Mouse (Mus musculus): ENCODE results near the gene Tmem163.

Tmem163 gene

GRCm38 (mm10) chr1:127679498-127680133 lies at the start of gene Tmem163:
Gene Tmem163 (minus strand): TSS chr1:127679548.
- peak; percentile 83 for DNase-seq (ENCODE audit: low spot score)

- DNase-seq (ENCODE audit: low spot score), result no peak
Observed at GRCm38 (mm10) chr1:127729096-127729495, 49.7 kb upstream of the Tmem163 start, which contains the start of gene Acmsd. Gene Acmsd (plus strand): TSS chr1:127729413.

- DNase-seq (ENCODE audit: low spot score), result no peak
Observed at GRCm38 (mm10) chr1:127723596-127723995, 44.2 kb upstream of the Tmem163 start.

DNA sequence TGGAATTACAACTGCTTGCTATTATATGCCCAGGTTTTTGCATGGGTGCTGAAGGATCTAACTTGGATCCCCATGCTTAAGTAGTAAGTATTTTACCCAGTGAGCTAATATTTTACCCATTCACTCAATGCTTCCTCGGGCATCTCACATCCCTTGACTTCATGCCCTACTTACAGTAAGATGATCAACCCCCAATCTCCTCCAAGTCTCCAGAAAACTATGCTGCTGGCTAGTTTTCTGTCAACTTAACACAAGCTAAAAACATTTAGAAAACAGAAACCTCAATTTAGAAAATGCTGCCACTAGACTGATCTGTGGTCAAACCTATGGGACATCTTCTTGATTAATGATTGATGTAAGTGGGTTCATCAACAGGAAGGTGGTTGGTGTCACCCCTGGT lies 38.9 kb upstream of the Tmem163 start:
- no peak for DNase-seq (ENCODE audit: low spot score)

DNA sequence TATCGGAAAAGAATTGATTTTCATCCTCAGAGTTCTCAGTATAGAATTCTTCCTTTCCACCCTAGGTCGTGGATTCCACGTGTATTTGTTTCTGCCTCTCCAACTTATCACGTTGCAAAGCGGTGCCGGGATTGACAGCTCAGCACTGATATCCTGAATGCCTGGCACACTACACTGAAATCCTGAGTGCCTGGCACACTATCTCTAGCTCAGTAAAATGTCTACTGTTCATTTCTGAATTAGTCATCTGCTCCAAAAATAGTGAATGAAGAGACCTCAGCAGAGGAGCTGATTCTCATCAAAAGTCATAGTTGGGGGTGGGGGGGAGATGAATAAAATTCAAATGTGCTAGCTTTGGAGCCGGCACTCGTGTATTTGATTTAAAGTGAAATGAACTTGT lies 37.1 kb upstream of the Tmem163 start:
- no peak for DNase-seq (ENCODE audit: low spot score)

- DNase-seq (ENCODE audit: low spot score), result no peak
Observed at GRCm38 (mm10) chr1:127706269-127706668, 26.9 kb upstream of the Tmem163 start.

DNA sequence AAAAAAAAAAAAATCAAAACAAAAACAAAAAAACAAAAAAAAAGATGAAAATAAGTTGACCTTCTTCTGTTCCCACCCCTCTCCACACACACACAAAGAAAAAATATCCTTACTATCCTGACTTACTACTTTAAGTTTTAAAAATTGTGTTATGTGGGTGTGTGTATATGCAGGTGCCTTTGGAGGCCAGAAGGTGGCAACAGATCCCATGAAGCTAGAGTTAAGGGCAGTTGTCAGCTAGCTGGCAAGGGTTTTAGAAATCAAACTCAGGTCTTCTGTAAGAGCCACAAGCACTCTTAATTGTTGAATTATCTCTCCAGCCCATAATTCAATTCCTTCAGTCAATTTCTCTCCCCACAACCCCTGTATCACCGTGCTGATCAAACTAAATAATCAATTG lies 22.8 kb upstream of the Tmem163 start:
- no peak for DNase-seq (ENCODE audit: low spot score)

DNA sequence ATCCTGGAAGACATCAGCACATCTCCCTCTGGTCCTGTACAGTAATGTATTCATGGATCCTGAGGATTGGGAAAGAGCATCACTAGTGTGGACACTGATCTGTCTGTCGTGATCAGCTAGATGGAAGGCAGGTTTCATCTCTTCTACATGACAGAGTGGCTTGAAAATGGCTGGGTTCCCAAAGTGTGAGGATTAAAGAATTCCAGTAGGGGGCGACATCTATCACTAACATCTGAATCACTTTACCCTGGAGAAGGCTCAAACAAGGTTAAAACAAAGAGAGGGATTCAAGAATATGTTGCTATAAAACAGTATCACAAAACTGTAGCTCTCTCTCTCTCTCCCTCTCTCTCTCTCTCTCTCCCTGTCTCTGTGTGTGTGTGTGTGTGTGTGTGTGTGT lies 17.2 kb upstream of the Tmem163 start:
- DNase-seq (ENCODE audit: low spot score), result peak; percentile 57

GRCm38 (mm10) chr1:127677661-127678580 lies 1.4 kb downstream of the Tmem163 start:
- peak; percentile 65 for DNase-seq (ENCODE audit: low spot score)

DNA sequence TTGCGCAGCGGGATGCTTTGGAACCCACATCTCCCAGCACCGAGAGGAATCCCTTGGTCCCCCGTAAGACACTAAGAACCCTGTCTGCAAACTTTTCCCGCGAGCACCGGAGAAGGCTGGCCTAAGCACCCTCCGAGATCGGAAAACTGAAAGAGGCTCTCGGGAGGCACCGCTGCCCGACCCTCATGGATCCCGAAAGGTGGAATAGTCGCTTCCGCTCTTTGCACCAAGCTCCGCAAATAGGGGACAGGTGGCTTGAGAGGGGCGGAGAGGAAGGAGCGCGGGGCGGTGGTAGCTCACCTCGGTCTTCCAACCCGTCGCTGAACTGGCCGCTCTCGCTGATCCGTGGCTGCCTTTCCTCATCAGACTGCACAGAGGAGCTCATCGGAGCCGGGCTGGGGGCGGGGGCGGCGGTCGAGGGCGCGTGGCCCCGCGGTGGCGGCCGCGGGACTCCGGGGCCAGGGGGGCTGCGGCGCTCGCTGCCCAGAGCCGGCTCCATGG lies 2.2 kb downstream of the Tmem163 start:
- DNase-seq (ENCODE audit: low spot score), result peak; percentile 49

GRCm38 (mm10) chr1:127676516-127677099 lies 2.7 kb downstream of the Tmem163 start:
- peak; percentile 22 for DNase-seq (ENCODE audit: low spot score)

DNA sequence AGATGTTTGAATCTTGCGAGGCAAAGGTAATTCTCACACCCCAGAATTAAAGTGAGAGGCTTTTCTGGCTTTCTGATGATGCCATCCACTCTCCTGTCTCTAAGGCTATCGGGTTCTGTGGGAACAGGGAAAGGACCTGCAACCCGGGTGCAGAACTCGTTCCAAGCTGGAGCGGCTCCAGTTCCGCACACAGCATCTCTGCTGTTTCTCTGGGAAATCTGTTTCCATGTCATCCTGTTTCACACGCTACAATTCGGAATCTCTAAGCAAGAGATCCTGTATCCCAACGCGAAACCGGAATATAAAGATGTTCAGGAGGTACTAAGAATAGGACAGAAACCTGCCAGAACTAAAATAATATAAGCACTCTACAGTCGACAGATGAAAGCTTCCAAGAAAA lies 3.2 kb downstream of the Tmem163 start:
- DNase-seq (ENCODE audit: low spot score), result peak; percentile 8

DNA sequence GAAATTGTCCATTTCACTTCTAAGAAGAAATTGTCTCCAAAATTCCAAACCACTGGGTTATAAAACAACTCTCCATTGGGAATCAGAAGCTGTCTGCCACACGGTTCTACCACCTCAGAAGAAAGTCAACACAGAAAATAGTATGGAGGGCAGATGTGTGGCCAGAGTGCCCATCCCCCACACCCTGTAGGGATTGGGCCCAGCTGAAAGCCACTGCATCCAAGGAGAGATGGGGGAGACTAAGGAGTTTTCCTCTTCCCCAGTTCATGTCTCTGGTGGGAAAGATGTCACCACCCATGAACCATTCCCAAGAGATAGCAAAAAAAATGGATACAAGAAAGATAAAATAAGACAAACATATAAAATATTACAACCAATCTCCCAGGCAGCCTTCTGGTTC lies 4.1 kb downstream of the Tmem163 start:
- peak; percentile 16 for DNase-seq (ENCODE audit: low spot score)

- no peak for DNase-seq (ENCODE audit: low spot score)
Observed at GRCm38 (mm10) chr1:127673221-127674050, 5.9 kb downstream of the Tmem163 start.

DNA sequence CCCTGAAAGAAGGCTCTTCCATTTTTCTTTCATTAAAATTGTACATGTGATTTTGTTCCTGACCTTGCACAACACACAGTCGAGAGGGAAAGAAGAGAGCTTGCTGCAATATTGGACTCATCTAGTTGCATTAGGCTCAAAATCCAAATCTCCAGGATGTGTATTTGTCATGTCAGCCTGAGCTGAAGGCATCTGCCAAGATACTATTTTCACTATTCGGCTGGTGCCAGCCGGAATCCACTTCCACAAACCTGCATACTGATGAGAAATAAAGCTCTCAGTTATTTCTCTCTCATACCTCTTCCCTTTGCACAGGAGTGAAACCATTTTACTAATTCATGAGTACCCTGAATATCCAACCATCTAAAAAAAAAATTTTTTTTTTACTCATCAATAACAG lies 11.2 kb downstream of the Tmem163 start:
- DNase-seq (ENCODE audit: low spot score), result no peak

GRCm38 (mm10) chr1:127667110-127667860 lies 12.1 kb downstream of the Tmem163 start:
- no peak for DNase-seq (ENCODE audit: low spot score)

DNA sequence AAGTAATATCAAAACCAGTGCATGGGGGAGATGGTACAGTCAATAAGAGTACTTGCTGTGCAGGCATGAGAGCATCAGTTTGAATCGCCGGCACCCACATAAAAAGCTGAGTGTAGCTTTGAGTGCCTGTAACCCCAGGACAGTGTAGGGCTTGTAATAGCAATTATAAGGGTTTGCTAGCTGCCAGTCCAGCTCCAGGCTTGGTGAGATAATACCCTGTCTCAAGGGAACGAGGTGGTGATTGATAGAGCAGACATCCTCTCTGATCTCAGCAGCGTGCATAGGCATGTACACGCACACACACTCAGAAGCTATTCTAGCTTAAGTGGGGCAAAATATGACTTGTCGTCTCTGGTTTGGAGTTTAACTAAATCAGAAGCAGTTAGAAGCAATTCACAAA lies 13.1 kb downstream of the Tmem163 start:
- DNase-seq (ENCODE audit: low spot score), result no peak

DNA sequence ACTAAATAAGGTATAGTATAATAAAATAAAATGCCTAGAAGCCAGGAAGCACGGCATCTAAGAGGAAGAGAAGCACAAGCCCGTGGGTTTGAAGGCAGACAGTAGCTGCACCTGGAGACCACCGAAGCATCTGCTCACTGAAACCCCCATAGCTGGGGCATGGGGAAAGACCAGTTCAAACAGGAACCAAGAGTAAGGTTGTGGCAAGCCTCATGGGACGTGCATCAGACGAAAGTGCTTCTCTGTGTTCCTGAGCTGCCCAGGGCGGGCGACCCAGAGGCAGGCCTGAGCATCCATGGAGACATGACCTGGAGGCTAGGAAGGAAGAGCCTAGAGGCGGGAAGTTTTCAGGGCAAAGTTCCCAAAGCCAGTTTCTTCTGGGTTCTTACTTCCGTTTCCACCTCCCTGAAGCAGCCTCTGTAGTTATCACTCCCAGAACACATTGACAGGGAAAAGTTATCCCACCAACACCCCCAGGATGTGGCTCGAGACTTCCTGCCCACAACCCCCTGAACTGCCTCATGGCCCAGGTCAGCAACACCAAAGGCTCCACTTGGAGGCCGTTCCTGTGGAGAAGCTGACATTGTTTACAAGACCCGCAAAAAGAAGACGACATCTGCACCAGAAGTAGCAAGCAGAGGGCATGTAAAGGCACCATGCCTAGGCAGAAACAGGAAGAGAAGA lies 16.8 kb downstream of the Tmem163 start:
- DNase-seq (ENCODE audit: low spot score), result no peak

DNA sequence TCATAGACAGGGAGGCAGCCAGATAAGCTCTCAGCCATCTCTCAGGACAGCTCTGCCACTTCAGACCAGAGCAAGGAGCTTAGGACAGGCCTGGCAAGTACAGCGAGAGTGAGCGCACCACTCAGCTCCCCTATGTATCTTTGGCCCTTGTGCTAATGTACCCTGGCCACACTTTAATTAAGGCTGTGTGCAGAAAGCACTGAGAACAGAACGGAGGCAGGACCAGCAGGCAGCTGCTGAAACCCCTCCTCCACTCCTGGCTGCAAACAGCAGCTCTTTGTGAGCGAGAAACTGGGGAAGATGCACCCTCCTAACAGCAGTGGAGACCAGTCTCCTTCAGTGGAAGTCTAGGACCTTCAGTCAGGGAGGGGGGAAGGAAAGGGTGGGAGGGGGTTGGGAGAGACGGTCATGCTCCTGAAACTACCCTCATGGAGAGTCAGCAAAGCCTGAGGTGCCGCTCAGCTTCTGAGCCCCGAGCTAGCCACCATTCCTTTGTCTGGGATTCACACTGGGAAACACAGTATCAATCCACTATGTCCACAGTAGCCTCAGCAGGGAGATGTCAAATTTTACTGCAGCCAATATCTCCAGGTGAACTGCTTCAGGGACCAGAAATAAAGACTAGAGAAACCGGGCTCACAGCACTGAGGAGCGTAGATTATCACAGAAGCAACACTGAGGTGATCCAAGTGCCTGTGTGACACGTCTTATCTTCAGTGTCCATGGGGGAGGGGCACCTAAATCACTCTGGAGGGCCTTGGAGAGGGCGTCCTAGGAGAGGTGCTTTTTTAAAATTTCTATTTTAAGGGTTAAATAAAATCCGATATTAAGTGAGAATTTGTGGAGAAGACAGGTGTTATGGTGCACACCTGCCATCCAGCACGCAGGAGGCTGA lies 18.0 kb downstream of the Tmem163 start:
- peak; percentile 49 for DNase-seq (ENCODE audit: low spot score)

Data from retina, embryonic 14.5 days (tissue).